Mouse (Mus musculus) kidney, adult 2 months (tissue): ENCODE measurements around the gene Ptprg.

Experiments
- CTCF ChIP-seq: fragments of 200-500 bp; conservative IDR thresholded peaks from 2 replicates; pipeline ENCODE4 v1.5.1; 2011; ENCODE audit warnings: low read depth, mild to moderate bottlenecking, control low read depth, low read length, moderate library complexity, mixed read lengths; ENCODE audit not compliant: insufficient read depth, insufficient read length
- POLR2A ChIP-seq: fragments of 200-500 bp; IDR thresholded peaks from one replicate; pipeline ENCODE4 v1.6.1; 2011; ENCODE audit warnings: low read depth, low read length, control low read depth

DNA sequence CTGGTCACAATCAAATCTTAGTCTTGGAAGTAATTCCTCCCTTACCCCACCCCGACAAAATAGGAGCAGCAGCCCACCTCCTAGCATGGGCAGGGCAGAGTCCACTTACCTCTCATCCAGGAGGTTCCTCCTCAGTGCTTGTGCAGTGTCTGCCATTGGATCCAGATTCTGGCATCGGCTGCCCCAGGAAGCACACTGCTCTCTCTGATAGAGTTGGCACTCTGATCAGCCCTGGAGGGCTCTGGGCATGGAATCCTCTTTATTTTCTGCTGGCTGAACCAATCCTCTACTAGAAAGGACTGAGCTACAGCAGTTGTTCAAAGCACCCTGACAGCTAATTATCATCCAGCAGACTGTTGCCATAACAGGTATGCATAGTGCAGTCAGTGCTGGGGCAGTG, 272.2 kb downstream of the Ptprg start:
- TF ChIP-seq CTCF (no peak), POLR2A (no peak)
